Mouse (Mus musculus): ENCODE results near the gene Sytl2. TPM values are rescaled to one million over a fixed set of nuclear protein-coding genes. Genes with fewer than 3 reads are reported as not detected.

Gene Sytl2
- polyA plus RNA-seq, 1 experiment from 2014 or later: 24.6 TPM

Other genes starting within 250 kb of the Sytl2 start
- gene Picalm, start 172.0 kb upstream of the Sytl2 start, polyA plus RNA-seq (2015; fragmentation: Nextera tagmentation; extraction: Ambion mirVana): 39.0 and 46.9 TPM in 2 replicates
- not detected in 2 replicates for gene Ccdc83, start 36.5 kb upstream of the Sytl2 start, polyA plus RNA-seq (2015; fragmentation: Nextera tagmentation; extraction: Ambion mirVana)
- 1.1 and 1.2 TPM in 2 replicates for gene Ccdc89, start 124.3 kb downstream of the Sytl2 start, polyA plus RNA-seq (2015; fragmentation: Nextera tagmentation; extraction: Ambion mirVana)
- 12.5 and 17.4 TPM in 2 replicates for gene Crebzf, start 140.5 kb downstream of the Sytl2 start, polyA plus RNA-seq (2015; fragmentation: Nextera tagmentation; extraction: Ambion mirVana)
- gene Tmem126a, start 155.0 kb downstream of the Sytl2 start, polyA plus RNA-seq (2015; fragmentation: Nextera tagmentation; extraction: Ambion mirVana): 93.4 and 104 TPM in 2 replicates
- 32.9 and 34.1 TPM in 2 replicates for gene Tmem126b, start 173.7 kb downstream of the Sytl2 start, polyA plus RNA-seq (2015; fragmentation: Nextera tagmentation; extraction: Ambion mirVana)
- gene Dlg2, start 174.4 kb downstream of the Sytl2 start, polyA plus RNA-seq (2015; fragmentation: Nextera tagmentation; extraction: Ambion mirVana): 4.3 and 4.7 TPM in 2 replicates

Measured in stomach, embryonic 16.5 days (tissue).